Mouse (Mus musculus) limb, embryonic 11.5 days (tissue): ENCODE measurements around the gene Zfp523. TPM values are rescaled to one million over a fixed set of nuclear protein-coding genes. Genes with fewer than 3 reads are reported as not detected.

ENCODE experiments used
- ATAC-seq: fragments of 200-750 bp; cut with Nextera tagmentation; 2 replicates; pipeline ENCODE4 v1.8.0; 2017; ENCODE audit warnings: low read depth; ENCODE audit not compliant: insufficient number of reproducible peaks, low FRiP score, low TSS enrichment
- DNase-seq: peaks from one replicate; pipeline ENCODE4 v3.0.0-alpha.2; 2015; ENCODE audit warnings: low spot score
- H3K27ac ChIP-seq: fragments of 300-500 bp; sonication (generic); replicated peaks from 2 replicates; pipeline ENCODE4 v1.5.1; 2014; ENCODE audit warnings: low read depth, mild to moderate bottlenecking, low read length
- H3K27me3 ChIP-seq: fragments of 300-500 bp; sonication (generic); 2 replicates; pipeline ENCODE4 v1.6.1; 2014; ENCODE audit warnings: mild to moderate bottlenecking, low read length, mixed read lengths; ENCODE audit not compliant: control insufficient read depth, insufficient read depth
- H3K36me3 ChIP-seq: fragments of 300-500 bp; sonication (generic); 2 replicates; pipeline ENCODE4 v1.6.1; 2014; ENCODE audit warnings: mild to moderate bottlenecking, low read length, moderate library complexity, mixed read lengths; ENCODE audit not compliant: control insufficient read depth, insufficient read depth
- H3K4me1 ChIP-seq: fragments of 300-500 bp; sonication (generic); 2 replicates; pipeline ENCODE4 v1.6.1; 2014; ENCODE audit warnings: low read length, mixed read lengths; ENCODE audit not compliant: control insufficient read depth, insufficient read depth
- H3K4me2 ChIP-seq: fragments of 300-500 bp; sonication (generic); 2 replicates; pipeline ENCODE4 v1.6.1; 2014; ENCODE audit warnings: low read depth, mild to moderate bottlenecking, moderate library complexity; ENCODE audit not compliant: severe bottlenecking
- H3K4me3 ChIP-seq: fragments of 300-500 bp; sonication (generic); 2 replicates; pipeline ENCODE4 v1.5.1; 2014; ENCODE audit warnings: low read depth, low read length
- H3K9ac ChIP-seq: fragments of 300-500 bp; sonication (generic); 2 replicates; pipeline ENCODE4 v1.6.1; 2014; ENCODE audit warnings: mild to moderate bottlenecking, low read length
- H3K9me3 ChIP-seq: fragments of 300-500 bp; sonication (generic); 2 replicates; pipeline ENCODE4 v1.6.1; 2016; ENCODE audit warnings: low read length; ENCODE audit not compliant: control insufficient read depth
- WGBS: fragments of 180-500 bp; shearing (Covaris S2); extraction: QIAGEN DNeasy Blood & Tissue Kit; methylation state at CpG from one replicate; pipeline ENCODE4 v1.1.7; 2014; 5-methylcytosine and 5-hydroxymethylcytosine counted together
- polyA plus RNA-seq: library from polyadenylated mRNA; unstranded; fragments of >200 nt; fragmentation: Nextera tagmentation; extraction: Ambion mirVana; gene quantifications from 2 replicates; pipeline ENCODE4 v1.2.1, GENCODE M21; 2014

Gene Zfp523
- polyA plus RNA-seq, 1 experiment from 2014 or later = 34.0 TPM

DNA sequence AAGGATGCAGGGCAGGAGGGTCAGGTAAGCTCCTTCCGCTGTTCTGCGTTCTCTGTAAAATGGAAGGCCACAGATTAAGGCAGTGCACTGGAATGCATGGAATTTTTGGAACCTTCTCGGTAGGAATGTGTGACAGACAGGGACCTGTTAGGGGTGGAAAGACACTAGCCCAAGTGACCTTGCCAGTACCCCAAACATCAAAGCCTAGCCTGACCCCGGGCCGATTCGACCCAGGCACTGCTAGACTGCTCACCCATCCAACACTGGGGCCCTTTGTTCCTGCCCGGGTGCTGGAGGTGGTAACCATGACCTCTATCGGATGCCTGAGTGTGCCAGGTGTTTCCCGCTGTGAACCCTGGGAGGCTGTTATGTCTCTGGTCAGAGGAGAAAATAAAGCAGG, 38.2 kb upstream of the Zfp523 start:
- Histone ChIP-seq H3K27ac (no peak overlapping the region), H3K4me2 (no peak overlapping the region), H3K4me1 (peaks cover 20% of the 10 kb centered on the region), H3K27me3 (0 out of 2 replicates have a peak, but pooled peaks cover 3% of the 10 kb centered on the region), H3K9ac (no peak overlapping the region), H3K4me3 (no peak overlapping the region), H3K9me3 (no peaks in the 10 kb centered on the region), H3K36me3 (no peaks in the 10 kb centered on the region)
- 61% methylated on average over 9 of the region's 9 CpGs for WGBS
- ATAC-seq (no peak), DNase-seq (no peak)

DNA sequence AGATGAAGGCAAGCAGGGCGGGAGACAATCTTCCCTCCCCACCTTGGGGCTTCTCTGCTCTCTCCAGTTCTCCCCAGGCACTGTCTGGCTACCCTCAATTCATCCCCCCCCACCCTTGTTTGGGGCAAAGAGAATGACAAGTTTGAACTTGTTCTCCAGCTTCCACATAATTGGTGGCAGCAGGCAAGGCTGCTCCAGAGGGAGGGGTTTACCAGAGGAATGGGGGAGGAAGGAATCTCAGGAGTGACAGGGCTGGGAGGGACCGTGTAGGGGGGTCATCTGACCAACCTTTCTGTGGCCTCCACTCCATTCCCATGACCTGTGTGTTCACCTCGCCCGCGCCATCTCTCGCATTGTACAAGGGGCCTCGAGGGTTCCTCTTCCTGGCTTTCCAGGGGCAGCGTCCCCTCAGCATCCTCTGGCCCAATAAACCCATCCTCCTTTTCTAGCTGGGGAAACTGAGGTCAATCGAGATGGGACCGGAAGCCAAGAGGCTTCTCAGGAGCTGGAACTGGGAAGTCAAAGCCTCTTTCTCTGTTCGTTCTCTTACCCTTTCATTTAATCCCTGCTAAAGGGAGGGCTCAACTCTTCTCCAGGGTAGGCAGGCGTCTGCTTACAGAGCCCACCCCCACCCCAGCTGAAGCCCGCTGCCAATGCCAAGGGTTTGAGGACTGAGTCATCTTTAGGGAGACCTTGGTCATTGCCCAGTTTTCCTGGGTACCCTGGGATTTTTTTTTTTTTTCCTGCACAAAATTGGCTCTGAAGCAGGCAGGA, 36.3 kb upstream of the Zfp523 start:
- no peak overlapping the region; the same call in 1 of the 2 replicates for H3K9ac ChIP-seq
- peak overlapping the region; percentile 97; the same call in 1 of the 2 replicates for H3K27ac ChIP-seq
- no peak overlapping the region for H3K4me3 ChIP-seq
- WGBS = 12% methylated on average over 13 of the region's 13 CpGs
- DNase-seq (no peak), ATAC-seq (no peak)
- no peaks in the 10 kb centered on the region for H3K36me3 ChIP-seq
- 0 out of 2 replicates have a peak, but pooled peaks cover 3% of the 10 kb centered on the region for H3K27me3 ChIP-seq
- peak overlapping the region; percentile 94; the same call in 1 of the 2 replicates for H3K4me2 ChIP-seq
- H3K4me1 ChIP-seq = peaks cover 37% of the 10 kb centered on the region
- H3K9me3 ChIP-seq = no peaks in the 10 kb centered on the region

DNA sequence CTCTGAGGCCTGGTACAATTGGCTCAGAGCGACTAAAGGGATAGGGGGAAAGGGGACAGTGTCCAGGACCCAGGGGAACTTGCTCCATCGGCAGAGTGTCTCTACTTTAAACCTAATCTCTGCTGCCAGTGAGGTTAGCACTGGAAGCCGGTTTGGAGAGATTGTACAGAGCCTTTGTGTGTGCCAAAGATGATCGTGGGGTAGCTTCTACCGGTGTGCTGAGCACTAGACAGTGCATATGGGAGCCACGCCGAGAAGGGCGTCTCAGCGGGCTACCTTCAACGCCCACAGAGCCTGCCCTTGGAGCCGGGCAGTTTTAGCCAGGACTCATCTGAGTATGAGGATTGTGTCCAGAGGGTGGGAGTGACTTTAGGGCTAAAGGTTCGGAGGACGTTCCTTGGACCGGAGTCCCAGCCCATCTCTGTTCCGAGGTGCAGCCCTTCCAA, 35.7 kb upstream of the Zfp523 start:
- no peaks in the 10 kb centered on the region for H3K9me3 ChIP-seq
- peak overlapping the region; percentile 73 for H3K4me3 ChIP-seq
- H3K36me3 ChIP-seq = no peaks in the 10 kb centered on the region
- peak overlapping the region; percentile 94 for H3K4me2 ChIP-seq
- H3K4me1 ChIP-seq = peaks cover 43% of the 10 kb centered on the region
- DNase-seq (no peak), ATAC-seq (no peak)
- H3K27me3 ChIP-seq = 0 out of 2 replicates have a peak, but pooled peaks cover 3% of the 10 kb centered on the region
- peak overlapping the region; percentile 82 for H3K9ac ChIP-seq
- peak overlapping the region; percentile 97 for H3K27ac ChIP-seq
- WGBS = 2% methylated on average over 15 of the region's 15 CpGs

DNA sequence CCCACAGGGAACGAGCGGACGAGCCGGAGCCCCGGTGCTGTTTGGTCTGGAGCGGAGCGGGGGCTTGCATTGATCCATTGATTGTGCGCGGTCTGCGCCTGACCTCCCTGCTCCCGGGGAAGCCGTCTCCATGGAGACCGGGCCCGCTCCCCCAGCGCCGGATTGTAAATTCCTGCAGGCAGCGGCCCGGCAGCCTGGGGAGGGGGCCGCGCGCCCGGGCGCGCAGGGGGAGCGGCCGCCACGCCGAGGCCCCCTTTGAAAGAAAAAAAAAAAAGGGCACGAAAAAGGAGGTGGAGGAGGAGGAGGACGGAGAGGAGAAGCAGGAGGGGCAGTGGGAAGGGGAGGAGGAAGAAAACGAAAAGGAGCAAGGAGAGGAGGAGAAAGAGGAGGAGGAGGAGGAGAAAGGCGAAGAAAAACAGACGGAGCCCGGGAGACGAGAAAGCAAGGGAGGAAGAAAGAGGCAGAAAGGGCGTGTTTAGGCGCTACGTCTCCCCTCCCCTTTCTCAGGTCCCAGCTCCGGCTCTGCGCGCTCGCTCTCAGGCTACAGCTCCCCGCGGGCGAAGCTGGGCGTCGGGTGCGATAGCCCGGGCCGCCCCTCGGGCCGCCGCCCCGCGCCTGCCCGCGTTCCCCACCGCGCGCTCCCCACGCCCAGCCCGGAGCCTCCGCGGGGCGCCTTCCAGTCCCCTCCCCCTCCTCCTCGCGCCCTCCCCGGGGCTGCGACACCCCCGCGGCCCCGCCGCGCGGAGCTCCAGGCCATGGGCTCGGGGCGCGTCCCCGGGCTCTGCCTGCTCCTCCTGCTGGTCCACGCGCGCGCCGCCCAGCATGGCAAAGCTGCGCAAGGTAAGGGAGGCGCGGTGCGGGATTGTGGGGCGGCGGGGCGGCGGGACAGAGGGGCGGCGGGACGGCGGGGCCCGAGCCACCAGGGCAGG, 34.9 kb upstream of the Zfp523 start, which contains the start of gene Scube3:
TSS of gene Scube3 (plus strand) at position 371 of the 929 bp plus-strand sequence.
- ATAC-seq (no peak), DNase-seq (peak; percentile 87)
- peak within 1 kb of the TSS; percentile 82 for H3K9ac ChIP-seq
- under 1% methylated on average over 90 of the region's 97 CpGs for WGBS
- peak within 1 kb of the TSS; percentile 73 for H3K4me3 ChIP-seq
- peaks cover 51% of the 10 kb centered on the region for H3K4me1 ChIP-seq
- peak within 1 kb of the TSS; percentile 94 for H3K4me2 ChIP-seq
- H3K9me3 ChIP-seq = no peaks in the 10 kb centered on the region
- H3K27ac ChIP-seq = peak within 1 kb of the TSS; percentile 97
- 0 out of 2 replicates have a peak, but pooled peaks cover 3% of the 10 kb centered on the region for H3K27me3 ChIP-seq
- no peaks in the 10 kb centered on the region for H3K36me3 ChIP-seq

DNA sequence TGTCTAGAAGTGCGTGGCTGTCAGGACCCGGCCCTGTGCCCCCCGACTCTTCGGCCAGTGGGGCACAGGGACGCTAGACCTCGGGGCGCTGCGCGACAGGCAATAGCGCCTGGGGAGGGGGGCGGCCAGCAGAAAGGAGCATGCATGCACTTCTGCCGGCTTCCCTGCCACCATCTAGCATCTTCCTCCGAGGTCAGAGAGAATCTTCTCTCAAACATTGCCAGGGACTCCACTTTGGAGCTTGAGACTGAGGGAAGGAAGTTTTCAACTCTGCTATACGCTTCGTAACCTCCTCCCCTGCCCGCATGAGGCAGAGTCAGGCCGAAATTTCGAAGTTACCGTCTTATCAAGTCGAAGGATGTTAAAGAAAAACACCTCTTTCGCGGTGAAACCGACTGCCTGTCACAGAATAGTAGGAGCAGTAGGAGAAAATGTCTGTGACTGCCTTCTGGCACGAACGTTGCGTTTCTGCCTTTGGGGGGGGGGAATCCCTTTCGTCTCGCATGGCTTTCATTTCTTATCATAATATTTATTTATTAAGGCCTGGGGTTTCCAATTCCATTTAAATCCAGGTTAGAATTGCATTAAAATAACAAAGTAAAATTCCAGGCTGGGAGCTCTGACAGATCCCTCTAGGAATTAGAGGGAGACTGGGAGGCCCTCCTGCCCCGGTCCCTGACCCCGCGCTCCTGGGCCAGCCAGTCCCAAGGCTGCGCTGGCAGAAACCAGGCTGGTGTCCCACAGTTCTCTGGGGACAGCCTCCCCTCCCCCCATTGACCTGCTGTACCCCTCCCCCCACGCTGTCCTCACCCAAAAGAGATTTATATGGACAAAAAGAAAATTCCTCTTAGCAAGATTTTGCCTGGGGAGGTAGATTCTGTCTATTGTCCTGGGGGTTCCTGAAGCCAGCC, 34.0 kb upstream of the Zfp523 start:
- Histone ChIP-seq H3K4me1 (peaks cover 57% of the 10 kb centered on the region), H3K36me3 (no peaks in the 10 kb centered on the region), H3K9ac (peak overlapping the region; percentile 82), H3K4me3 (peak overlapping the region; percentile 73), H3K9me3 (no peaks in the 10 kb centered on the region), H3K27ac (peak overlapping the region; percentile 97), H3K4me2 (peak overlapping the region; percentile 94), H3K27me3 (0 out of 2 replicates have a peak, but pooled peaks cover 3% of the 10 kb centered on the region)
- ATAC-seq = no peak
- peak; percentile 61 for DNase-seq
- WGBS = under 1% methylated on average over 33 of the region's 33 CpGs

- Histone ChIP-seq H3K4me1 (peaks cover 61% of the 10 kb centered on the region), H3K4me3 (peak overlapping the region; percentile 73), H3K9ac (0 out of 2 replicates have a peak overlapping the region, but pooled peaks have one; percentile 28), H3K9me3 (no peaks in the 10 kb centered on the region), H3K4me2 (peak overlapping the region; percentile 94), H3K36me3 (no peaks in the 10 kb centered on the region), H3K27ac (no peak overlapping the region), H3K27me3 (0 out of 2 replicates have a peak, but pooled peaks cover 3% of the 10 kb centered on the region)
- 0% methylated on average over 9 of the region's 9 CpGs for WGBS
- DNase-seq (peak; percentile 63), ATAC-seq (no peak)
Observed at GRCm38 (mm10) chr17:28143751-28144150, 33.2 kb upstream of the Zfp523 start.

- H3K4me3 ChIP-seq = peak overlapping the region; percentile 73; the same call in 1 of the 2 replicates
- H3K9ac ChIP-seq = no peak overlapping the region
- no peaks in the 10 kb centered on the region for H3K9me3 ChIP-seq
- peaks cover 63% of the 10 kb centered on the region for H3K4me1 ChIP-seq
- no peak overlapping the region for H3K27ac ChIP-seq
- H3K4me2 ChIP-seq = peak overlapping the region; percentile 94
- H3K27me3 ChIP-seq = 0 out of 2 replicates have a peak, but pooled peaks cover 3% of the 10 kb centered on the region
- H3K36me3 ChIP-seq = no peaks in the 10 kb centered on the region
- DNase-seq = no peak
- WGBS = 4% methylated on average over 6 of the region's 6 CpGs
- no peak for ATAC-seq
Observed at GRCm38 (mm10) chr17:28144241-28144640, 32.7 kb upstream of the Zfp523 start.
